Mouse (Mus musculus): ENCODE results near the gene Rasgrp1. TPM values are rescaled to one million over a fixed set of nuclear protein-coding genes. Genes with fewer than 3 reads are reported as not detected.

The Rasgrp1 gene
- 6.9 and 10.5 TPM in 2 replicates for polyA plus RNA-seq (2016; fragmentation: Nextera tagmentation; extraction: Ambion mirVana)

- ATAC-seq (ENCODE audit: low FRiP score): peak; percentile 75
- Histone ChIP-seq H3K27me3 (peaks cover 29% of the 10 kb centered on the region; the same call in 1 of the 2 replicates), H3K27ac (no peak within 1 kb of the TSS), H3K4me2 (peak within 1 kb of the TSS; percentile 95), H3K36me3 (replicated peaks) (no peaks in the 10 kb centered on the region), H3K9ac (peak within 1 kb of the TSS; percentile 61), H3K4me3 (replicated peaks) (peak within 1 kb of the TSS; percentile 59), H3K9me3 (no peaks in the 10 kb centered on the region), H3K4me1 (peaks cover 16% of the 10 kb centered on the region)
- WGBS: 2% methylated on average over 50 of the region's 56 CpGs
Observed at GRCm38 (mm10) chr2:117342547-117343239, at the start of gene Rasgrp1. Rasgrp1 (minus strand) TSS chr2:117343001.

- 79% methylated on average over 17 of the region's 17 CpGs for WGBS
- H3K27me3 ChIP-seq: no peaks in the 10 kb centered on the region
Observed at GRCm38 (mm10) chr2:117389925-117390892, 47.4 kb upstream of the Rasgrp1 start.

DNA sequence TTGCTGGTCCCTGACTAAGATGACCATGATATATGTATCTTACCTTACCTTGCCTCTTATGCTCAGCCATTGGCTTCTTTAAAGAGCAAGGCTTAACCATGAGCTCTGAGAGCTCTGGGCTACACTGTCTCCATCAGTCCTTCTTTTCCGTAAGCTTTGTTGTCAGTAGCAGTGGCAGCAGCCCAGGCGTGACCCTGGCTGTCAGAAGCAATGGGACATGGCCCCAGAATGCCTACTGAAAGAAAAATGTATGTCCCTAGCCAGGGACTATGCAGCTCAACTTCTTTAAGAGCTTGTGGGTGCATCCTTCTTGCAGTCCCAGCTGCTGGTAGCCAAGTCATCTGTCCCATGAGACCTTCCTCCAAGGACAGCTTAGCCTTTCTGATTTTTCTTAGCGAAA lies 46.7 kb upstream of the Rasgrp1 start:
- H3K36me3 ChIP-seq (replicated peaks): no peaks in the 10 kb centered on the region
- no peak for ATAC-seq (ENCODE audit: low FRiP score)
- no peak overlapping the region for H3K9ac ChIP-seq
- H3K27ac ChIP-seq: no peak overlapping the region
- H3K27me3 ChIP-seq: no peaks in the 10 kb centered on the region
- H3K9me3 ChIP-seq: no peaks in the 10 kb centered on the region
- H3K4me2 ChIP-seq: no peak overlapping the region
- WGBS: 81% methylated on average over 3 of the region's 3 CpGs
- no peak overlapping the region for H3K4me3 ChIP-seq (replicated peaks)
- H3K4me1 ChIP-seq: peaks cover 7% of the 10 kb centered on the region; the same call in 1 of the 2 replicates

More at GRCm38 (mm10) chr2:117389925-117390892, 47.4 kb upstream of the Rasgrp1 start:
- no peak overlapping the region for H3K4me2 ChIP-seq
- 0 out of 2 replicates have a peak overlapping the region, but pooled peaks have one; percentile 14 for H3K27ac ChIP-seq
- no peaks in the 10 kb centered on the region for H3K9me3 ChIP-seq
- no peak for ATAC-seq (ENCODE audit: low FRiP score)
- H3K9ac ChIP-seq: no peak overlapping the region
- H3K4me1 ChIP-seq: peaks cover 7% of the 10 kb centered on the region; the same call in 1 of the 2 replicates
- no peaks in the 10 kb centered on the region for H3K36me3 ChIP-seq (replicated peaks)
- no peak overlapping the region for H3K4me3 ChIP-seq (replicated peaks)

DNA sequence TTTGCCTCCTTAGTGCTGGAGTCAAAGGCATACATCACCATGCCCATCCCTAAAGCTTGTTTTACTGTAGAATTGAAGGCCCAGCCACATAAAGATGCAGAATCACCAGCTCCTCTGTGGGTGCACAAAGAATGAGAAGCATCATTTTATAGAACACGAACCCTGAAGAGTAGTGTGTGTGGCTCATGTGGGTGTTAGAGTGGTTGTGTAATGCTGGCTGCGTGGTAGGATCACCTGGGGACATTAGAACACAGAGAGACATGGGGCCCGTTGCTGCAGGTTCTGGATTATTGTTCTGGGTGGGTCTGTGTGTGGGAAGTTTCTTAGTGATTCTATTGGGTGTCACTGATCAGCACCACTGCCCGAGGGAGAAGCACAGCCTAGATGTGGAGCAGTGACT lies 45.3 kb upstream of the Rasgrp1 start:
- H3K4me2 ChIP-seq: no peak overlapping the region
- 89% methylated on average over 4 of the region's 4 CpGs for WGBS
- no peak overlapping the region for H3K4me3 ChIP-seq (replicated peaks)
- H3K27me3 ChIP-seq: no peaks in the 10 kb centered on the region
- H3K36me3 ChIP-seq (replicated peaks): no peaks in the 10 kb centered on the region
- ATAC-seq (ENCODE audit: low FRiP score): no peak
- H3K9ac ChIP-seq: no peak overlapping the region
- H3K27ac ChIP-seq: no peak overlapping the region
- H3K9me3 ChIP-seq: no peaks in the 10 kb centered on the region
- H3K4me1 ChIP-seq: peaks cover 7% of the 10 kb centered on the region; the same call in 1 of the 2 replicates

DNA sequence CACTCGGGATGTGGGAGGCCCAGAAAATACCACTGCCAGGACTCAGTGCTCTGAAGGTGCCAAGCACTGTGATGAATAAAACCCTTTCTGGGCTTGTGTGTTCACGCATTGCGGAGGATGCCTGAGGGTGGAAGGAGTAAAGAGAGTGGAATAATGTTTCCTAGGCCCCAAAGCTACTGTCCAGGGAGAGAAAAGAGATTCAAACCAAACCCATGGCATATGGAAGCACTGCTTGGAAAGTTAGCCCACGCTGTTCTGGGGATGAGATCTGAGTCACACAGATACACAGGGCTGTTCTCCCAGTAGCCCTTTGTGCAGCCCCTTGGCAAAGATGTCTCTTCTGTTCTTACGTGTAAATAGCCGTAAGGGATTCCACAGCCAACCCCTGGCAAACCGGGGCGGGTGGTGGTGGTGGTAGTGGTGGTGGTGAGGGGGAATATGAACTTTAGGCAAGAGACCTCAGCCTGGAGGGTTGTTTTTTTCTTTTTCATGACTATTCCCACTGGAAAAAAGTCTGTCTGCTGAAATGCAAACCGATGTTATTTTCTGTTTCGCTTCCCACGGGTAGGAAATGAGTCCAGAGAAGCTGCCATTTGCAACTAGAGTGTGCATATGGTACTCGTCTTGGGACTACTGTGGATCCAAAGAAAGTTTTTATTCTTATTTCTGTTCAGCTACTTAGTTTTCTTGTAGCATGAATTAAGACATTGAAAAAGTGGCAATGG lies 44.3 kb upstream of the Rasgrp1 start:
- H3K36me3 ChIP-seq (replicated peaks): no peaks in the 10 kb centered on the region
- WGBS: 89% methylated on average over 12 of the region's 12 CpGs
- H3K4me1 ChIP-seq: peaks cover 7% of the 10 kb centered on the region; the same call in 1 of the 2 replicates
- H3K27ac ChIP-seq: no peak overlapping the region
- no peak for ATAC-seq (ENCODE audit: low FRiP score)
- no peak overlapping the region for H3K4me2 ChIP-seq
- H3K4me3 ChIP-seq (replicated peaks): no peak overlapping the region
- no peaks in the 10 kb centered on the region for H3K27me3 ChIP-seq
- no peaks in the 10 kb centered on the region for H3K9me3 ChIP-seq
- no peak overlapping the region for H3K9ac ChIP-seq

DNA sequence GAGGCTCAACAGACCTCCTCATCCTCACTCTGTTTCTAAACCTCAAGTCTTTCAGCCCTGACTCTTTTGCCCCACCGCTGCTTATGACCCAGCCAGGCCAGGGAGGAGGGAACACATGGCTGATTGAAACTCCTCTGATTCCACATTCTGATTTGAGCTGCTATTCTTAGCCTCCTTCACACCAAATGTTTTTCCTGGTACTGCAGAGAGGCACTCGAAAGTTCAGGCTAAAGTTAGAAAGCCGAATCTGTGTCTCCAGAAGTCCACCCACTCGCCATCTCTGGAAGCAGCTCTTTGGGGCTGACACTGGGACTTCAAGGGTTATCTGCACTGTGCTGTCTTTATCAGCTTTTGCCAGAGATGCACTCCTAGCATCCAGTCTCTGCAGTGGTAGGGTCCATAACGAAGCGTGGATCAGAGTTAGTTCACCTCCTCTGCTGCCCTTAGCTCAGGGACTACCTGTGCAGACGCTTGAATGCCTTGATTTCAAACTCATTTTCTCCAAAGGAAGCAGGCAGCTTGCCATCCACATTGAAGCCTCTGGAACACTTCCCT lies 43.3 kb upstream of the Rasgrp1 start:
- Histone ChIP-seq H3K27ac (no peak overlapping the region), H3K4me2 (no peak overlapping the region), H3K4me1 (peaks cover 9% of the 10 kb centered on the region; the same call in 1 of the 2 replicates), H3K36me3 (replicated peaks) (no peaks in the 10 kb centered on the region), H3K4me3 (replicated peaks) (no peak overlapping the region), H3K27me3 (no peaks in the 10 kb centered on the region), H3K9me3 (no peaks in the 10 kb centered on the region), H3K9ac (no peak overlapping the region)
- 86% methylated on average over 7 of the region's 7 CpGs for WGBS
- no peak for ATAC-seq (ENCODE audit: low FRiP score)

- H3K27ac ChIP-seq: no peak overlapping the region
- no peak for ATAC-seq (ENCODE audit: low FRiP score)
- no peak overlapping the region for H3K4me2 ChIP-seq
- H3K36me3 ChIP-seq (replicated peaks): no peaks in the 10 kb centered on the region
- H3K4me3 ChIP-seq (replicated peaks): no peak overlapping the region
- no peaks in the 10 kb centered on the region for H3K27me3 ChIP-seq
- WGBS: 66% methylated on average over 3 of the region's 3 CpGs
- 0 out of 2 replicates have a peak, but pooled peaks cover 3% of the 10 kb centered on the region for H3K4me1 ChIP-seq
- no peaks in the 10 kb centered on the region for H3K9me3 ChIP-seq
- no peak overlapping the region for H3K9ac ChIP-seq
Observed at GRCm38 (mm10) chr2:117381314-117381713, 38.5 kb upstream of the Rasgrp1 start.

GRCm38 (mm10) chr2:117374293-117374830 lies 31.6 kb upstream of the Rasgrp1 start:
- no peak overlapping the region for H3K4me3 ChIP-seq (replicated peaks)
- ATAC-seq (ENCODE audit: low FRiP score): no peak
- H3K9ac ChIP-seq: no peak overlapping the region
- no peaks in the 10 kb centered on the region for H3K9me3 ChIP-seq
- no peaks in the 10 kb centered on the region for H3K4me1 ChIP-seq
- H3K27me3 ChIP-seq: no peaks in the 10 kb centered on the region
- H3K4me2 ChIP-seq: no peak overlapping the region
- no peaks in the 10 kb centered on the region for H3K36me3 ChIP-seq (replicated peaks)
- WGBS: 77% methylated on average over 2 of the region's 2 CpGs
- H3K27ac ChIP-seq: no peak overlapping the region

DNA sequence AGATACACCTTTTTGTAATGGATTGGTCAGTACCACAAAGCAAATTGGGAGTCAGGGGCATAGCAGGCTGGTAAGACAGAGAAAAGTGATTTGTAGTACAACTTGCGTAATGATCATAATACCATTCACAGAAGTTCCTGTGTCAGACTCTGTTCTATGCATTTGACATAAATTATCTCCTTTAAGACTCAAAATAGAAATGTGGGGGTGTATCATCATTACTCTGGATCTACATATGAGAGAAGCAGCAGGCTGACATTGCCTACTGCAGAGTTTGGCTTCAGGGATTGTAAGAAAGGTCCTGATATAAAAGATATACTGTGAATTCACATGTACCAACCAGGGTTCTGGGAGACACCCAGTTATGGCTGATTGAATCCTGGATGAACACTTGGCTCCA lies 28.9 kb upstream of the Rasgrp1 start:
- H3K4me1 ChIP-seq: no peaks in the 10 kb centered on the region
- no peaks in the 10 kb centered on the region for H3K27me3 ChIP-seq
- ATAC-seq (ENCODE audit: low FRiP score): no peak

DNA sequence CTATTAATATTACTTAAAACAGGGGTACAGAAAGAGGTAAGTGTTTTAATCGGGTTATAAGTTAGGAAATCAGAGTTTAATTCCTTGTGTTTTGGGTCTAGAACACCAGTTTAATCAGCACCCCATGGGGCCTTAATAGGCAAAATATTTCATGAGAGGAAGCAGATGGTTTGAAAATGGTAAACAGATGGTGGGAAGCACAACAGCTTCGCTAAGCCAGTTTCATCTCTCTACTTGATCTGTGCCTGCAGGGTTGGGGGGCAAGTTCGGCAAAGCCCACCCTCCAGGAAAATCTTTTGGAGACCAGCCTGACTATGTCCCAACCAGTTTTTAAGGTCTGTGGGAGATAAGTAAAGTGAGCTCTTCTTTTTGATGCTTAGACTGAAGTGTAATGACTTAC lies 23.7 kb upstream of the Rasgrp1 start:
- 66% methylated on average over 3 of the region's 3 CpGs for WGBS
- no peaks in the 10 kb centered on the region for H3K9me3 ChIP-seq
- H3K4me1 ChIP-seq: no peaks in the 10 kb centered on the region
- H3K4me3 ChIP-seq (replicated peaks): no peak overlapping the region
- no peak overlapping the region for H3K4me2 ChIP-seq
- no peak for ATAC-seq (ENCODE audit: low FRiP score)
- H3K27ac ChIP-seq: no peak overlapping the region
- H3K27me3 ChIP-seq: no peaks in the 10 kb centered on the region
- no peaks in the 10 kb centered on the region for H3K36me3 ChIP-seq (replicated peaks)
- H3K9ac ChIP-seq: no peak overlapping the region

More for the DNA sequence above, 28.9 kb upstream of the Rasgrp1 start:
- Histone ChIP-seq H3K4me2 (no peak overlapping the region), H3K27ac (no peak overlapping the region), H3K36me3 (replicated peaks) (no peaks in the 10 kb centered on the region), H3K9ac (no peak overlapping the region), H3K4me3 (replicated peaks) (no peak overlapping the region), H3K9me3 (no peaks in the 10 kb centered on the region)
- WGBS: 100% methylated on average over 1 of the region's 1 CpGs

DNA sequence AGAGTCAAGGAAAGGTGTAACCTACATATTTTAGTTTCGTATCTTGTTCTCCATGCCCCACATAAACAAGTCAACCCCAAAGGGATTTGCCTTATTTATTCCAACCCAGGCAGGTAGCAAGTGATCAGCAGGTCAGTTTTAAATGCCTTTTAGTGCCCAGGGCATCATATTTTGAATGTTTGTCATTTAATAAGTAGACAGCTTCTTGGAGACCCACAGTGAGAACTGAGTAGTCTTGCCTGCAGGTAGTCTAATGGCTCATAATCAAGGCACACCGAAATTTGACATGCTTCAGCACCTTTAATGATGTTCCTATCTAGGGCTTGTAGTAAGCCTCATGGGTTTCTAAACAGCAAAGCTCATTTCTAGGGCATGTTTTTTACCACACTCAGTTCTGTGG lies 21.3 kb upstream of the Rasgrp1 start:
- no peaks in the 10 kb centered on the region for H3K4me1 ChIP-seq
- no peak overlapping the region for H3K27ac ChIP-seq
- no peak overlapping the region for H3K9ac ChIP-seq
- WGBS: 86% methylated on average over 2 of the region's 2 CpGs
- H3K36me3 ChIP-seq (replicated peaks): no peaks in the 10 kb centered on the region
- H3K4me2 ChIP-seq: no peak overlapping the region
- no peak overlapping the region for H3K4me3 ChIP-seq (replicated peaks)
- no peaks in the 10 kb centered on the region for H3K27me3 ChIP-seq
- ATAC-seq (ENCODE audit: low FRiP score): no peak
- no peaks in the 10 kb centered on the region for H3K9me3 ChIP-seq
